ENCODE assay signal across 7 mouse cellular contexts in the genomic region with DNA sequence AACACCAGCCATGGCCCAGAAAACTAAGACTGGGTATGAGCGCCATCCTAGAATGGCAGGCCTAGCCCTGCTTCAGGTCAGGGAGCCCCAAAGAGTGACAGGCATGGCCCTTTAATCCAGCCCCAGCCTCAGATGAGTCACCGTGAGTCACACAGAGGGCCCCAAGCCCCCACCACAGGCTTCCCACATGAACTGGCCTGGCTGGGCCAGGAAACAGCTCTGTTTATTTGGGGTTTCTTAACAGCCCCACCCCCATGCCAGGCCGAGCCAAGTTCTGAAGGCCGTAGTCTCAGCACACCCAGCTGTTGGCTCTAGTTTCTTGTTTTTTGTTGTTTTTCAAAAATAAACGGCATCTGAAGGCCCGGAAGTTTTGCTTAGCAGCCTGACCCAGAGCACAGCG. TPM values are rescaled to one million over a fixed set of nuclear protein-coding genes. Genes with fewer than 3 reads are reported as not detected.
DNase-seq lines count a peak whose midpoint lies in the region; ATAC-seq and TF ChIP-seq lines count a peak whose summit lies in the region.

No protein-coding gene starts in this region.

- TF ChIP-seq CTCF in G1E (IDR thresholded peaks at IDR 0.05; ENCODE audit: low read depth, low read length), result no peak

- peak; percentile 8; the same call in 1 of the 2 replicates for ATAC-seq in G1E (ENCODE audit: extremely low read depth, insufficient number of reproducible peaks, low FRiP score, poor library complexity, severe bottlenecking)
- peak; percentile 74; the same call in 1 of the 2 replicates for ATAC-seq in intestine, embryonic 14.5 days (replicated peaks; ENCODE audit: low FRiP score, low TSS enrichment, low read depth)

- H3K4me3 ChIP-seq in G1E (ENCODE audit: low read depth, low read length) (no peak overlapping the region), myocyte (no peak overlapping the region)
- no peak overlapping the region for H3K4me3 ChIP-seq in intestine, embryonic 14.5 days (ENCODE audit: low read depth, low read length)

- no peaks in the 10 kb centered on the region for H3K79me2 ChIP-seq in myocyte (ENCODE audit: control insufficient read depth, insufficient read depth)

- peaks cover 3% of the 10 kb centered on the region; the same call in 1 of the 2 replicates for H3K27me3 ChIP-seq in G1E (ENCODE audit: insufficient read depth, low read length)
- H3K27me3 ChIP-seq in intestine, embryonic 14.5 days (replicated peaks; ENCODE audit: control insufficient read depth, insufficient read depth, low read length), result peaks cover 9% of the 10 kb centered on the region
- H3K27me3 ChIP-seq in myocyte (ENCODE audit: control insufficient read depth, insufficient read depth, insufficient read length), result no peaks in the 10 kb centered on the region

- intact Hi-C loops in left cerebral cortex, postnatal 10 days (cut with DNase I), result no loop called here

- H3K27ac ChIP-seq in intestine, embryonic 14.5 days (ENCODE audit: low read depth), result peak overlapping the region; percentile 76

- WGBS in intestine, embryonic 14.5 days, result 38% methylated on average over 7 of the region's 7 CpGs

- no peaks in the 10 kb centered on the region for H3K4me1 ChIP-seq in G1E (ENCODE audit: insufficient read depth, low read depth, low read length)
- peaks cover 44% of the 10 kb centered on the region for H3K4me1 ChIP-seq in intestine, embryonic 14.5 days (replicated peaks; ENCODE audit: control insufficient read depth, insufficient read depth, low read length)

- H3ac ChIP-seq in myocyte (ENCODE audit: control insufficient read depth, insufficient read length), result no peak overlapping the region

- TF ChIP-seq POLR2A in myocyte (IDR thresholded peaks at IDR 0.05; ENCODE audit: insufficient read length, low read depth), result no peak

- H3K36me3 ChIP-seq in G1E (replicated peaks) (no peaks in the 10 kb centered on the region), myocyte (ENCODE audit: control insufficient read depth, insufficient read depth) (no peaks in the 10 kb centered on the region)
- H3K36me3 ChIP-seq in intestine, embryonic 14.5 days (ENCODE audit: control insufficient read depth, insufficient read depth, low read length), result no peaks in the 10 kb centered on the region

- DNase-seq in G1E (ENCODE audit: low spot score), result no peak
- DNase-seq in adrenal gland, adult 2 months, result peak; percentile 96
- peak; percentile 74 for DNase-seq in gastrocnemius, postnatal 10 days
- peak; percentile 67 for DNase-seq in intestine, embryonic 14.5 days (ENCODE audit: low spot score)
- peak; percentile 45 to 93 for DNase-seq in left cerebral cortex, postnatal 10 days (ENCODE audit: extremely low spot score in 1 of 2, low spot score in 2 of 2)
- DNase-seq in urinary bladder, postnatal 4 days (ENCODE audit: low spot score in 2 of 2), result peak; percentile 83 to 87

- no peaks in the 10 kb centered on the region for H3K9me3 ChIP-seq in G1E (replicated peaks)
- H3K9me3 ChIP-seq in intestine, embryonic 14.5 days (ENCODE audit: control insufficient read depth, low read length), result no peaks in the 10 kb centered on the region

- 0 out of 2 replicates have a peak overlapping the region, but pooled peaks have one; percentile 13 for H3K4me2 ChIP-seq in intestine, embryonic 14.5 days (ENCODE audit: low read length)
- peak overlapping the region; percentile 50 for H3K4me2 ChIP-seq in myocyte (ENCODE audit: low read depth)

- H3K9ac ChIP-seq in intestine, embryonic 14.5 days (ENCODE audit: low read length), result no peak overlapping the region

TF ChIP-seq in myocyte, 11 proteins besides CTCF, POLR2A, EP300 and RAD21:
- no peak for TF ChIP-seq MAX (IDR thresholded peaks at IDR 0.05; ENCODE audit: low read depth)
- TF ChIP-seq MYOD1 (IDR thresholded peaks at IDR 0.05; ENCODE audit: control insufficient read depth in 1 of 3, insufficient read length in 2 of 3, low read depth in 2 of 3), result peak in 2 of 3 experiments; percentile 25 to 27
- peak in 2 of 3 experiments; percentile 27 to 45 for TF ChIP-seq MYOG (IDR thresholded peaks at IDR 0.05; ENCODE audit: control insufficient read depth in 1 of 3, insufficient read depth in 1 of 3, insufficient read length in 2 of 3, low read depth in 2 of 3)
TF ChIP-seq in myocyte: peak in this region for 2.

RNA-seq across cellular contexts. Expression of a gene that starts 6.5 kb away (rescaled TPM):
- total RNA-seq in G1E (2014; fragmentation: Nextera tagmentation), result not detected in 2 replicates
- 0.17 TPM in 1 of 2 replicates, not detected in the other for total RNA-seq in G1E (2017)
- not detected in 2 replicates for polyA plus RNA-seq in G1E (2012)
- 10 to 100 TPM; 23.8 to 58.0 TPM for total RNA-seq in adrenal gland, adult 2 months (2021)
- 162 and 311 TPM in 2 replicates for polyA plus RNA-seq in adrenal gland, adult 2 months (2012; rRNA removed)
- total RNA-seq in gastrocnemius, postnatal 10 days (2021), result 10 to 100 TPM; 48.0 to 61.7 TPM
- polyA plus RNA-seq in intestine, embryonic 14.5 days (2014; fragmentation: Nextera tagmentation; extraction: Ambion mirVana), result 39.1 and 47.9 TPM in 2 replicates
- total RNA-seq in left cerebral cortex, postnatal 10 days (2021), result 10 to 100 TPM; 14.0 to 14.9 TPM
- polyA plus RNA-seq in myocyte (2012; fragmentation: generic; extraction: Trizol), result 5.9 TPM

Comparison
In these comparisons a context has a peak if more than half of its experiments do, and no peak if none do; other contexts are left out.
1. RNA of a gene that starts 6.5 kb away (total RNA-seq): 48.0 to 61.7 TPM in gastrocnemius, postnatal 10 days, 23.8 to 58.0 TPM in adrenal gland, adult 2 months and 14.0 to 14.9 TPM in left cerebral cortex, postnatal 10 days; 0.17 TPM in G1E; every median in the first group is over 10 times any median in the second.